Mouse (Mus musculus) heart, embryonic 10.5 days (tissue): ENCODE measurements around the gene Omg. TPM values are rescaled to one million over a fixed set of nuclear protein-coding genes. Genes with fewer than 3 reads are reported as not detected.

Source experiments
- DNase-seq: peaks from one replicate; pipeline ENCODE4 v3.0.0-alpha.2; 2017; ENCODE audit warnings: low spot score
- H3K27ac ChIP-seq: fragments of 300-500 bp; sonication (generic); 2 replicates; pipeline ENCODE4 v1.5.1; 2016; ENCODE audit warnings: mild to moderate bottlenecking
- H3K27me3 ChIP-seq: fragments of 300-500 bp; sonication (generic); 2 replicates; pipeline ENCODE4 v1.6.1; 2016; ENCODE audit warnings: mild to moderate bottlenecking; ENCODE audit not compliant: poor library complexity, insufficient read depth, severe bottlenecking
- H3K36me3 ChIP-seq: fragments of 300-500 bp; sonication (generic); 2 replicates; pipeline ENCODE4 v1.6.1; 2016; ENCODE audit warnings: mild to moderate bottlenecking, moderate library complexity
- H3K4me1 ChIP-seq: fragments of 300-500 bp; sonication (generic); 2 replicates; pipeline ENCODE4 v1.6.1; 2016; ENCODE audit warnings: mild to moderate bottlenecking
- H3K4me3 ChIP-seq: fragments of 300-500 bp; sonication (generic); 2 replicates; pipeline ENCODE4 v1.5.1; 2016; ENCODE audit warnings: mild to moderate bottlenecking, moderate library complexity
- H3K9me3 ChIP-seq: fragments of 300-500 bp; sonication (generic); 2 replicates; pipeline ENCODE4 v1.6.1; 2016; ENCODE audit warnings: mild to moderate bottlenecking, moderate library complexity
- WGBS: fragments of 180-500 bp; shearing (Covaris S2); methylation state at CpG from one replicate; pipeline ENCODE4 v1.1.7; 2016; 5-methylcytosine and 5-hydroxymethylcytosine counted together
- polyA plus RNA-seq: library from polyadenylated mRNA; unstranded; fragments of >200 nt; fragmentation: Nextera tagmentation; extraction: Ambion mirVana; gene quantifications from 2 replicates; pipeline ENCODE4 v1.2.1, GENCODE M21; 2016

The Omg gene
- polyA plus RNA-seq, 1 experiment from 2014 or later: 0.16 TPM

GRCm38 (mm10) chr11:79502917-79503316 is 967 bp downstream of the Omg start:
- Histone ChIP-seq H3K27ac (no peak overlapping the region), H3K27me3 (no peaks in the 10 kb centered on the region), H3K36me3 (no peaks in the 10 kb centered on the region), H3K4me1 (no peaks in the 10 kb centered on the region), H3K4me3 (no peak overlapping the region), H3K9me3 (no peaks in the 10 kb centered on the region)
- no peak for DNase-seq
- 73% methylated on average over 2 of the region's 2 CpGs for WGBS

- Histone ChIP-seq H3K9me3 (no peaks in the 10 kb centered on the region), H3K4me1 (no peaks in the 10 kb centered on the region), H3K36me3 (peaks cover 10% of the 10 kb centered on the region; the same call in 1 of the 2 replicates), H3K4me3 (no peak overlapping the region), H3K27ac (no peak overlapping the region), H3K27me3 (no peaks in the 10 kb centered on the region)
- no peak for DNase-seq
- 79% methylated on average over 10 of the region's 10 CpGs for WGBS
Measured at GRCm38 (mm10) chr11:79494976-79495800, 8.7 kb downstream of the Omg start.

- H3K27ac ChIP-seq: no peak overlapping the region
- H3K4me1 ChIP-seq: no peaks in the 10 kb centered on the region
- H3K27me3 ChIP-seq: no peaks in the 10 kb centered on the region
- H3K4me3 ChIP-seq: no peak overlapping the region
- H3K9me3 ChIP-seq: no peaks in the 10 kb centered on the region
- peaks cover 20% of the 10 kb centered on the region for H3K36me3 ChIP-seq
- no peak for DNase-seq
Measured at GRCm38 (mm10) chr11:79484721-79485120, 19.2 kb downstream of the Omg start.

GRCm38 (mm10) chr11:79483876-79484528 is 19.9 kb downstream of the Omg start:
- Histone ChIP-seq H3K27me3 (no peaks in the 10 kb centered on the region), H3K27ac (no peak overlapping the region), H3K36me3 (peaks cover 20% of the 10 kb centered on the region), H3K4me1 (no peaks in the 10 kb centered on the region), H3K9me3 (no peaks in the 10 kb centered on the region), H3K4me3 (no peak overlapping the region)
- 86% methylated on average over 7 of the region's 7 CpGs for WGBS
- DNase-seq: no peak

GRCm38 (mm10) chr11:79483392-79483791 is 20.5 kb downstream of the Omg start:
- 91% methylated on average over 6 of the region's 6 CpGs for WGBS
- no peaks in the 10 kb centered on the region for H3K9me3 ChIP-seq
- H3K4me1 ChIP-seq: no peaks in the 10 kb centered on the region
- no peak overlapping the region for H3K27ac ChIP-seq
- no peak overlapping the region for H3K4me3 ChIP-seq
- H3K27me3 ChIP-seq: no peaks in the 10 kb centered on the region
- DNase-seq: no peak
- H3K36me3 ChIP-seq: peaks cover 27% of the 10 kb centered on the region

- H3K4me3 ChIP-seq: no peak overlapping the region
- H3K36me3 ChIP-seq: peaks cover 54% of the 10 kb centered on the region
- no peak overlapping the region for H3K27ac ChIP-seq
- H3K9me3 ChIP-seq: no peaks in the 10 kb centered on the region
- WGBS: 85% methylated on average over 1 of the region's 1 CpGs
- H3K27me3 ChIP-seq: no peaks in the 10 kb centered on the region
- DNase-seq: no peak
- peaks cover 4% of the 10 kb centered on the region; the same call in 1 of the 2 replicates for H3K4me1 ChIP-seq
Measured at GRCm38 (mm10) chr11:79468097-79468496, 35.8 kb downstream of the Omg start.

GRCm38 (mm10) chr11:79460756-79461450 is 43.0 kb downstream of the Omg start:
- Histone ChIP-seq H3K36me3 (peaks cover 53% of the 10 kb centered on the region), H3K27me3 (no peaks in the 10 kb centered on the region), H3K9me3 (no peaks in the 10 kb centered on the region), H3K4me1 (no peaks in the 10 kb centered on the region), H3K4me3 (no peak overlapping the region), H3K27ac (no peak overlapping the region)
- no peak for DNase-seq
- 92% methylated on average over 3 of the region's 3 CpGs for WGBS

GRCm38 (mm10) chr11:79459846-79460245 is 44.0 kb downstream of the Omg start:
- H3K36me3 ChIP-seq: peaks cover 59% of the 10 kb centered on the region
- no peaks in the 10 kb centered on the region for H3K9me3 ChIP-seq
- DNase-seq: no peak
- no peak overlapping the region for H3K4me3 ChIP-seq
- H3K4me1 ChIP-seq: no peaks in the 10 kb centered on the region
- no peak overlapping the region for H3K27ac ChIP-seq
- no peaks in the 10 kb centered on the region for H3K27me3 ChIP-seq
- 85% methylated on average over 4 of the region's 4 CpGs for WGBS

GRCm38 (mm10) chr11:79457928-79458327 is 46.0 kb downstream of the Omg start:
- peaks cover 59% of the 10 kb centered on the region for H3K36me3 ChIP-seq
- no peaks in the 10 kb centered on the region for H3K27me3 ChIP-seq
- H3K27ac ChIP-seq: no peak overlapping the region
- no peaks in the 10 kb centered on the region for H3K4me1 ChIP-seq
- 80% methylated on average over 3 of the region's 3 CpGs for WGBS
- no peak overlapping the region for H3K4me3 ChIP-seq
- H3K9me3 ChIP-seq: no peaks in the 10 kb centered on the region
- no peak for DNase-seq

GRCm38 (mm10) chr11:79452966-79453365 is 50.9 kb downstream of the Omg start:
- peaks cover 70% of the 10 kb centered on the region for H3K36me3 ChIP-seq
- no peaks in the 10 kb centered on the region for H3K27me3 ChIP-seq
- DNase-seq: no peak
- H3K4me3 ChIP-seq: no peak overlapping the region
- H3K9me3 ChIP-seq: no peaks in the 10 kb centered on the region
- H3K27ac ChIP-seq: no peak overlapping the region
- H3K4me1 ChIP-seq: no peaks in the 10 kb centered on the region

Other genes starting within 250 kb of the Omg start
- gene Wsb1, start 249.4 kb downstream of the Omg start, polyA plus RNA-seq: 169 and 203 TPM in 2 replicates
- gene Gm9964, start 207.2 kb downstream of the Omg start, polyA plus RNA-seq: 0.21 TPM in 1 of 2 replicates, not detected in the other
- 4.1 and 5.1 TPM in 2 replicates for gene Nf1, start 164.4 kb downstream of the Omg start, polyA plus RNA-seq
- gene Evi2b, start 19.7 kb upstream of the Omg start, polyA plus RNA-seq: 0.49 TPM in 1 of 2 replicates, not detected in the other
- gene Evi2, start 26.5 kb upstream of the Omg start, polyA plus RNA-seq: 0.71 and 1.3 TPM in 2 replicates
- 1.1 and 1.4 TPM in 2 replicates for gene Evi2a, start 26.5 kb upstream of the Omg start, polyA plus RNA-seq
- 1.2 and 3.5 TPM in 2 replicates for gene Rab11fip4, start 87.1 kb upstream of the Omg start, polyA plus RNA-seq